Mouse (Mus musculus): ENCODE measurements around the gene Prom1. TPM values are rescaled to one million over a fixed set of nuclear protein-coding genes. Genes with fewer than 3 reads are reported as not detected.

The Prom1 gene
- polyA plus RNA-seq, 1 experiment from 2014 or later: 20.5 TPM

GRCm38 (mm10) chr5:44070529-44071133 lies 31.2 kb downstream of the Prom1 start:
- Histone ChIP-seq H3K4me3 (ENCODE audit: low read depth, low read length) (no peak overlapping the region), H3K4me1 (ENCODE audit: control insufficient read depth, insufficient read depth, low read length) (peaks cover 4% of the 10 kb centered on the region; the same call in 1 of the 2 replicates), H3K9ac (ENCODE audit: low read depth, low read length) (no peak overlapping the region), H3K36me3 (ENCODE audit: control insufficient read depth, insufficient read depth, low read length) (no peaks in the 10 kb centered on the region), H3K9me3 (replicated peaks; ENCODE audit: control insufficient read depth, low read length) (no peaks in the 10 kb centered on the region), H3K27me3 (ENCODE audit: control insufficient read depth, insufficient read depth, low read length) (no peaks in the 10 kb centered on the region), H3K4me2 (no peak overlapping the region), H3K27ac (ENCODE audit: low read depth, low read length) (no peak overlapping the region)
- ATAC-seq (replicated peaks; ENCODE audit: insufficient number of reproducible peaks, low FRiP score, low TSS enrichment): no peak
- 78% methylated on average over 7 of the region's 7 CpGs for WGBS (ENCODE audit: insufficient replicate concordance)

- Histone ChIP-seq H3K9ac (ENCODE audit: low read depth, low read length) (no peak overlapping the region), H3K9me3 (replicated peaks; ENCODE audit: control insufficient read depth, low read length) (no peaks in the 10 kb centered on the region), H3K4me2 (no peak overlapping the region), H3K4me3 (ENCODE audit: low read depth, low read length) (no peak overlapping the region), H3K27ac (ENCODE audit: low read depth, low read length) (no peak overlapping the region), H3K27me3 (ENCODE audit: control insufficient read depth, insufficient read depth, low read length) (no peaks in the 10 kb centered on the region), H3K4me1 (ENCODE audit: control insufficient read depth, insufficient read depth, low read length) (no peaks in the 10 kb centered on the region), H3K36me3 (ENCODE audit: control insufficient read depth, insufficient read depth, low read length) (no peaks in the 10 kb centered on the region)
- 87% methylated on average over 3 of the region's 3 CpGs for WGBS (ENCODE audit: insufficient replicate concordance)
- no peak for ATAC-seq (replicated peaks; ENCODE audit: insufficient number of reproducible peaks, low FRiP score, low TSS enrichment)
These were observed 43.6 kb downstream of the Prom1 start for GRCm38 (mm10) chr5:44058258-44058657.

DNA sequence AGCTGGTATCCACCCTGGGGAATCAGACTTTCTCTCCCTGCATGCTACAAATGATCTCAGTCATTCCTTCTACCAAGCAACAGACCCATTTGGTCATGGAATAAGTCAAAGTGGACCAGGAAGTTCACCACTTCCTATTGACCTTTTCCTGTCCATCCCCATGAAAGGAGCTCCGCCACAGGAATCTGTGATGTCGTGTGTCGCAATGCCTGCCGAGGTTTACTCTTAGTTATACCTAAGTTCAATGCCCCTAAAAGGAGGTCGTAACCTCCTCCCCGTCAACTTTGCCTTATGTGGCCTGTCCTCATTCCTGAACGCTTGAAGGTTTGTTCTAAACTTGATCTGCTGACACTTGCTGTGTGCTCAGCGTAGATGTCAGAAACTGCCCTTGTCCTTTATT lies 51.6 kb downstream of the Prom1 start:
- Histone ChIP-seq H3K27ac (ENCODE audit: low read depth, low read length) (no peak overlapping the region), H3K9me3 (replicated peaks; ENCODE audit: control insufficient read depth, low read length) (no peaks in the 10 kb centered on the region), H3K4me1 (ENCODE audit: control insufficient read depth, insufficient read depth, low read length) (no peaks in the 10 kb centered on the region), H3K27me3 (ENCODE audit: control insufficient read depth, insufficient read depth, low read length) (no peaks in the 10 kb centered on the region), H3K9ac (ENCODE audit: low read depth, low read length) (no peak overlapping the region), H3K4me3 (ENCODE audit: low read depth, low read length) (no peak overlapping the region), H3K36me3 (ENCODE audit: control insufficient read depth, insufficient read depth, low read length) (no peaks in the 10 kb centered on the region), H3K4me2 (no peak overlapping the region)
- ATAC-seq (replicated peaks; ENCODE audit: insufficient number of reproducible peaks, low FRiP score, low TSS enrichment): no peak
- WGBS (ENCODE audit: insufficient replicate concordance): 66% methylated on average over 8 of the region's 8 CpGs

GRCm38 (mm10) chr5:44049395-44049976 lies 52.3 kb downstream of the Prom1 start:
- Histone ChIP-seq H3K27ac (ENCODE audit: low read depth, low read length) (no peak overlapping the region), H3K27me3 (ENCODE audit: control insufficient read depth, insufficient read depth, low read length) (no peaks in the 10 kb centered on the region), H3K4me2 (no peak overlapping the region), H3K4me1 (ENCODE audit: control insufficient read depth, insufficient read depth, low read length) (no peaks in the 10 kb centered on the region), H3K9ac (ENCODE audit: low read depth, low read length) (no peak overlapping the region), H3K36me3 (ENCODE audit: control insufficient read depth, insufficient read depth, low read length) (no peaks in the 10 kb centered on the region), H3K9me3 (replicated peaks; ENCODE audit: control insufficient read depth, low read length) (no peaks in the 10 kb centered on the region), H3K4me3 (ENCODE audit: low read depth, low read length) (no peak overlapping the region)
- ATAC-seq (replicated peaks; ENCODE audit: insufficient number of reproducible peaks, low FRiP score, low TSS enrichment): no peak
- WGBS (ENCODE audit: insufficient replicate concordance): 36% methylated on average over 6 of the region's 6 CpGs

DNA sequence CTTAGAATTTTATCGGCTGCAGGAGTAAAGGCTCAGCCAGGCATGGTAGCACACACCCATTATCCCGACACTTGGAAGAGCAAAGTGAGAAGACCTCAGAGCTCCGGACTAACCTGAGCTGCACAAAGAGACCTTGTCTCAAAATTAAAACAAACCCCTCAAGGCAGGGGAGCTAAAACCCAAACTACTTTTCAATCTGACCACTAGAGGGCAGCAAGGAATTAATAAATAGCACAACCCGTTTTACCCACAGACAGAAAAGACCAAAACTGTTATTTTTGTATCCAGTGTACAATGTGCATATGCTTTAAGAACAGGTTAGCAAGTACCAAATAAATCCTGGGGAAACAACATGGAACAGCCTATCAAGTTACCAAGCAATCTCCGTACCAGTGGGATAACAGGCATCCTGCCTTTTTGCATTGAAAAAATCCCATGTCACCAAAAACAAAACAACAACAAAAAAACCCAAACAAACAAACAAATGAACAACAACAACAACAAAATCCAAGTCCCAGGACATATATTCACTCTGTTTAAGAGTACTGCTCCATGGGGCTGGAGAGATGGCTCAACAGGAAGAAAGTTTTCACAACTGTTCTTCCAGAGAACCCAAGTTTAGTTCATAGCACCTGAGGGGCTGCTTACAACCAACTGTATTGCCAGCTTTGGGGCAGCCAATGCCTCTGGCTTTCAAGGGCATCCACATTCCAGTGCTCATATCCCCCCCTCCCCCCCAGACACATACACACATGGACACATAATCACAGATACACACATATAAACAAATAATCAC lies 53.1 kb downstream of the Prom1 start:
- WGBS (ENCODE audit: insufficient replicate concordance): 43% methylated on average over 5 of the region's 5 CpGs
- no peaks in the 10 kb centered on the region for H3K9me3 ChIP-seq (replicated peaks; ENCODE audit: control insufficient read depth, low read length)
- no peak overlapping the region for H3K4me3 ChIP-seq (ENCODE audit: low read depth, low read length)
- no peaks in the 10 kb centered on the region for H3K4me1 ChIP-seq (ENCODE audit: control insufficient read depth, insufficient read depth, low read length)
- no peak overlapping the region for H3K27ac ChIP-seq (ENCODE audit: low read depth, low read length)
- H3K36me3 ChIP-seq (ENCODE audit: control insufficient read depth, insufficient read depth, low read length): no peaks in the 10 kb centered on the region
- no peak overlapping the region for H3K4me2 ChIP-seq
- H3K27me3 ChIP-seq (ENCODE audit: control insufficient read depth, insufficient read depth, low read length): no peaks in the 10 kb centered on the region
- no peak for ATAC-seq (replicated peaks; ENCODE audit: insufficient number of reproducible peaks, low FRiP score, low TSS enrichment)
- no peak overlapping the region for H3K9ac ChIP-seq (ENCODE audit: low read depth, low read length)

- Histone ChIP-seq H3K27ac (ENCODE audit: low read depth, low read length) (no peak overlapping the region), H3K36me3 (ENCODE audit: control insufficient read depth, insufficient read depth, low read length) (no peaks in the 10 kb centered on the region), H3K9ac (ENCODE audit: low read depth, low read length) (no peak overlapping the region), H3K4me1 (ENCODE audit: control insufficient read depth, insufficient read depth, low read length) (no peaks in the 10 kb centered on the region), H3K4me3 (ENCODE audit: low read depth, low read length) (no peak overlapping the region), H3K27me3 (ENCODE audit: control insufficient read depth, insufficient read depth, low read length) (no peaks in the 10 kb centered on the region), H3K9me3 (replicated peaks; ENCODE audit: control insufficient read depth, low read length) (no peaks in the 10 kb centered on the region), H3K4me2 (no peak overlapping the region)
- 37% methylated on average over 1 of the region's 1 CpGs for WGBS (ENCODE audit: insufficient replicate concordance)
- no peak for ATAC-seq (replicated peaks; ENCODE audit: insufficient number of reproducible peaks, low FRiP score, low TSS enrichment)
These were observed 60.1 kb downstream of the Prom1 start for GRCm38 (mm10) chr5:44041725-44042124.

- ATAC-seq (replicated peaks; ENCODE audit: insufficient number of reproducible peaks, low FRiP score, low TSS enrichment): no peak
- no peaks in the 10 kb centered on the region for H3K9me3 ChIP-seq (replicated peaks; ENCODE audit: control insufficient read depth, low read length)
- H3K4me2 ChIP-seq: no peak overlapping the region
- H3K27ac ChIP-seq (ENCODE audit: low read depth, low read length): no peak overlapping the region
- 83% methylated on average over 3 of the region's 3 CpGs for WGBS (ENCODE audit: insufficient replicate concordance)
- no peak overlapping the region for H3K4me3 ChIP-seq (ENCODE audit: low read depth, low read length)
- H3K27me3 ChIP-seq (ENCODE audit: control insufficient read depth, insufficient read depth, low read length): no peaks in the 10 kb centered on the region
- peaks cover under 1% of the 10 kb centered on the region; the same call in 1 of the 2 replicates for H3K36me3 ChIP-seq (ENCODE audit: control insufficient read depth, insufficient read depth, low read length)
- no peaks in the 10 kb centered on the region for H3K4me1 ChIP-seq (ENCODE audit: control insufficient read depth, insufficient read depth, low read length)
- H3K9ac ChIP-seq (ENCODE audit: low read depth, low read length): no peak overlapping the region
These were observed 60.8 kb downstream of the Prom1 start for GRCm38 (mm10) chr5:44041056-44041455.

DNA sequence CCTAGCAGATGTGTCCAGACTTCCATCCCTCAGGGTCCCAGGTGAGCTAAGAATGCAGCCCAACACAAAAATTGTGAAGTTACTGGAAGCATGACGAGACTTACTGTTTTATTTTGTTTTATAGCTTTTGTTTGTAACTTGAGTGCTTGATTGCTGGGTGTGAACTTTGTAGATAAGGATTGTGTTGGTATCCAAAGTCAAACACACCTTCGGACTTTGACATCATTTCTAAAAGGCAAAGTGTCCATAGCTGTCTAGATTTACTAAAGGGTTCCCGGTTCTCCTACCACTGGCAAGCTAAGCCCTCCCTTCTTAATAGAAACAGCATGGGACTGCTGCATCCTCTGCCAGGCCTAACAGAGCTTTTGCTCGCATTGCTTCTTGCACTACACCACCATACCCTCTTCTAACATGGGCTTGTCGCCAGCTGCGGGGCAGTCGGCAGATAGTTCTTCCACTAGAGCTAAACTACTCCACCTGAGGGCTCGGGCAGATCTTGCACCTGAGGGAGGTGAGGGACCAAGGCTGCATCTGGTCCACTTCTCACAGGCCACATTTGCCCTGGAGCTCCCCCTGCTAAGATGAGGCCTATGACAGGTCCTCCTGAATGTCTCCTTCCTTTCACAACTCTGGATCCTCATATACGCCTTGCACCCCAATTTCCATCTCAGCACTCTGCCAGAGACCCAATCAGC lies 103.4 kb downstream of the Prom1 start:
- ATAC-seq (replicated peaks; ENCODE audit: insufficient number of reproducible peaks, low FRiP score, low TSS enrichment): no peak
- Histone ChIP-seq H3K27ac (ENCODE audit: low read depth, low read length) (no peak overlapping the region), H3K9me3 (replicated peaks; ENCODE audit: control insufficient read depth, low read length) (0 out of 2 replicates have a peak, but pooled peaks cover 2% of the 10 kb centered on the region), H3K4me3 (ENCODE audit: low read depth, low read length) (no peak overlapping the region), H3K9ac (ENCODE audit: low read depth, low read length) (no peak overlapping the region), H3K27me3 (ENCODE audit: control insufficient read depth, insufficient read depth, low read length) (no peaks in the 10 kb centered on the region), H3K4me2 (no peak overlapping the region), H3K4me1 (ENCODE audit: control insufficient read depth, insufficient read depth, low read length) (no peaks in the 10 kb centered on the region), H3K36me3 (ENCODE audit: control insufficient read depth, insufficient read depth, low read length) (no peaks in the 10 kb centered on the region)
- WGBS (ENCODE audit: insufficient replicate concordance): 81% methylated on average over 9 of the region's 9 CpGs
